Mouse (Mus musculus): ENCODE measurements around the gene Ddx19b.
"Not testable (repeated sequence)": the region's sequence is repeated elsewhere in the genome, so short reads cannot be mapped to it uniquely, and the experiment has no call there.

Gene Ddx19b

DNA sequence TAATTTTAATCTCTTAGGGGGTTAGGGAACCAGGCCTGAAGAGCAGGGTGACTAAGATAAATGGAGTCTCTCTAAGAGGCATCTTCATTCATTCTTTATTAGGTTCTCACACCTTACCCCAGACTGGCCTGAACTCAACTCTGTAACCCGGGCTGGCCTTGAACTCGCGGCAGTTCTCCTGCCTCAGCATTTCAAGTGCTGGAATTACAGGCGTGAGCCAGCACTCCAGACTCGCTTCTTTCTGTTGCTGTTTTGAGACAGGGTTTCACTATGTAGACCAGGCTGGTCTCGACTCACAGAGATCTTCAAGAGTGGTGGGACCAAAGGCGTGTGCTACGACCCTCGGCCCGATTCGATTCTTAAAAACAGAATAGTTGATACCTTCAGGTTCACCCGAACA is 2.7 kb upstream of the Ddx19b start:
- no peak for DNase-seq (ENCODE audit: low read depth)

- peak; percentile 99 for DNase-seq (ENCODE audit: low read depth)
These were observed 2.1 kb upstream of the Ddx19b start for GRCm38 (mm10) chr8:111033482-111034215.

- DNase-seq (ENCODE audit: low read depth) = no peak
These were observed 1.4 kb upstream of the Ddx19b start, which contains the start of gene Aars for GRCm38 (mm10) chr8:111032916-111033315. Gene Aars (plus strand): TSS chr8:111033144.

DNA sequence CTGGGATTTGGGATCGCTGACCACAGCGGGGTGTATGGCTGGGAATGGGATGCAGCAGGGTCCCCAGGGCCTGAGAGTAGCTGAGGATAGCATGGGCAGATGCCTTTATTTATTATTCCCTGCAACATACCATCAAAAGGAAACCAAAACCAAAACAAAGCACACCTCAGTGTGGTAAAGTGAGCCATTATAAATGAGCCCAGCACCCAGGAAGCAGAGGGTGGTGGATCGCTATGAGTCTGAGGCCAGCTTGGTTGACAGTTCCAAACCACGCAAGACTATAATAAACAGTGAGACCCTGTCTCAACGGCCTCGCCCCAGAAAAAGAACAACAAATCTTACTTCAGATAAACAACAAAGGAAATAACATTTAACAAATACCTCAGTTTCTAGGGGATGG is 1.5 kb downstream of the Ddx19b start:
- no peak for DNase-seq (ENCODE audit: low read depth)

- no peak for DNase-seq (ENCODE audit: low read depth)
These were observed 2.0 kb downstream of the Ddx19b start for GRCm38 (mm10) chr8:111029589-111029988.

DNA sequence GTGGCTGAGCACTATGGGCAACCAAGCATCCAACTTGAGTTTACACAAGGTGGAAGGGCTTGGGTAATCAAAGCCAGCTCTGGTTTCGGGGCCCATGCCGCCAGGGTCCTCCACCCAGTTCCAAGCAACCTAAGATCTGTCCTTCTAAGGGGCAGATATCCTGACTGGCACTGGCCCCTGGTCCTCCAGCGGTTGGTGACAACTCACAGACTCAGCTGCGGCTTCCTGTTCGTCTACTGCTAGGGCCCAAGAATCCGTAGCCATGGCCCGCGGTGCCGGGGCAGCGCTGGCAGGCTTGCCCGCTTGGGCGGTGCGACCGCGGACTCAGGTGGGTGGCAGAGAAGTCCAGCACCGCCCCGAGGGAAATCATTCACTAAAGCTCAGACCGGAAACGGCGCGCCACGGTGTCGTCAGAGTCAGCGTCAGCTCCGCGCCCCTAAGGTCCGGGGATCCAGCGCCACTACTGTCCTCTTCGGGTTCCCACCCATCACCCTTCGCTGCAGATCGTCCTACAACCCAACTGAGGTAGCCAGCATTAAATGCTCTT is 4.1 kb downstream of the Ddx19b start:
- DNase-seq (ENCODE audit: low read depth) = peak; percentile 53

DNA sequence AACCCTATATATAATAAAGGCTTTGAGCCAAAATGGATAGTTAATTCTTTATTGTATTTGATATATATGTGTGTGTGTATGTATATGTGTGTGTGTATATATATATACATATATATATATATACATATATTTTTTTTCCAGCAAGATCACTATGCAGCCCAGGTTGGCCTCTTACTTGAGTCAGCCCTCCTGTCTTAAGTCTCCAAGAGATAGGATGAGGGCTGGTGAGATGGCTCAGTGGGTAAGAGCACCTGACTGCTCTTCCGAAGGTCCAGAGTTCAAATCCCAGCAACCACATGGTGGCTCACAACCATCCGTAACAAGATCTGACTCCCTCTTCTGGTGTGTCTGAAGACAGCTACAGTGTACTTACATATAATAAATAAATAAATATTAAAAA is 4.9 kb downstream of the Ddx19b start:
- not testable (repeated sequence) for DNase-seq (ENCODE audit: low read depth)

DNA sequence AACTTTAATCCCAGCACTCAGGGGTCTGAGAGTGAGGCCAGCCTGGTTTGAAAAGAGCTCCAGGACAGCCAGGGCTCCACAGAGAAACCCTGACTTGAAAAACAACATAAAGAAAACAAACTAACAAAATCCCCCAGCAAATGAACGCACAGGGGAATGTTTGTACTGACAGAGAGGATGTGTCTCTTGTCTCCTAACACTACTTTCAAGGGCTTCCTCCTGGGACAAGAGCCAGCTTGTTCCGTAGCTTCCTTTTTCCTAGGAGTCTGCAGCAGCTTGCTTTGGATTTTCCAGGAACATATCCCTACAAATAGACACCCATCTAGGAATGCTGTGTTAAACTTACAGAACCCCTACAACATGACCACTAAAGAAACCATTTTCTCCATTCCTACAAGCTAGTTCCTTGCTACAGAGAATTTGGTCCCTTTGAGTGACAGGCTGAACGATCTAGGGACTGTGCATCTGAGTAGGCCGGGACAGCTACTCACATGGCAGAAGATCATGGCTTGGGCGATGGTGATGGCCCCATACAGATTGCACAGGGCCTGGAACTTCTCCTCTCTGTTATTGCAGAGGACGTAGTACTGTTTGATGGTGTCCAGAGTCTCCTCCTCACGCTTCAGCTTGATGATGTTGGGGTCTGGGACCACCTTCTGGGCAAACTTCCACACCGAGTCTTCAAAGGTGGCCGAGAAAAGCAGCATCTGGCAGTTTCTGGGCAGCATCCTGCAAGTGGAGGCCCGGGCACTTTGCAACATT is 21.1 kb downstream of the Ddx19b start:
- not testable (repeated sequence) for DNase-seq (ENCODE audit: low read depth)

- peak; percentile 64 for DNase-seq (ENCODE audit: low read depth)
These were observed 33.7 kb downstream of the Ddx19b start, which contains the start of gene Ddx19a for GRCm38 (mm10) chr8:110997547-110998531. Gene Ddx19a (minus strand): TSS chr8:110997800.

DNA sequence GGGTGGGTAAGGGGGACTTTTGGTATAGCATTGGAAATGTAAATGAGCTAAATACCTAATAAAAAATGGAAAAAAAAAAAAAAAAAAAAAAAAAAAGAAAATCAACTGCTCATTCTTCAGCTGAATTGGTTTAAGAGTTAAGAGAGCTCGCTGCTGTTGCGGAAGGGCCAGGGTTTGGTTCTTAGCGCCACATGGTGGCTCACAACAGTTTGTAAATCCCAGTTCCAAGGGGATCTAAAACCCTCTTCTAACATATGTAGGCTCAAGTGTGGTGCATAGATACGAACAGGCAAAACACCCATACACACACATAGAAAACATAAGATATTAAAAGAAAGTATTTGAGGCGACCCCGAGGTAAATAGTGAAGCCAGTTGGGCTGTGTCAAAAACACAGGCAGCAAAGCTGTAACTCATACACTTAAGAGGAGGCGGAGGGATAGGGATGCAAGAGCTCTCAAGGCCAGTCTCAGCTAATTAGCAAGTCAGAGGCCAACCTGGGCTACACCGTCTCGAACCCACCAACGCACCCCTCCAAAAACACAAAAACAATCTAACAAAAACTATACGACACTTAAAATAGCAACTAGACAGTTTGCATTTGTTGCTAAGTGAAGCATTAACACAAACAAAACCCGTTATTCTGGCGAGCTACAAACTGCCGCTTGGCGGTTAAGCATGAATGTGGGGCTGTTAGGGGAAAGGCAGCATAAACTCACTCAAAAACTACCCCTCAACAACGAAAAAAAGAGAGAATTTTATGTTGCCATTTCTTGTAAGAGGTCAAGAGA is 34.7 kb downstream of the Ddx19b start:
- no peak for DNase-seq (ENCODE audit: low read depth)

DNA sequence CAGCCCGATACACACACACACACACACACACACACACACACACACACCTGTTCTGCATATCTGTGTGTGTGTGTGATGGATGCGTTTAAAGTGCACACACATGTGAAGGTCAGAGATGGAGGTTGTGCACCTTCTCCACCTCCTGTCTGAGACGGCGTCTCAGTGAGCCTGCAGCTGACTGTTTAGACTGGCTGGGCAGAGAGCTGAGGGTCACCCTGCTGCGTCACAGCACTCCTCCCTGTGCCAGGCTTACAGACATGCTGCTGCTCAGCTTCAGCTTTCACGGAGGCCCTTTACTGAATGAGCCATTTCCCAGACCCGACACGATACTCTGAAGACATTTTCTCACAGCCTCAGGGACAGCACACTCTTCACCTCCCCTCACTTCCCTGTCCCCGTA is 41.5 kb downstream of the Ddx19b start:
- DNase-seq (ENCODE audit: low read depth) = no peak

DNA sequence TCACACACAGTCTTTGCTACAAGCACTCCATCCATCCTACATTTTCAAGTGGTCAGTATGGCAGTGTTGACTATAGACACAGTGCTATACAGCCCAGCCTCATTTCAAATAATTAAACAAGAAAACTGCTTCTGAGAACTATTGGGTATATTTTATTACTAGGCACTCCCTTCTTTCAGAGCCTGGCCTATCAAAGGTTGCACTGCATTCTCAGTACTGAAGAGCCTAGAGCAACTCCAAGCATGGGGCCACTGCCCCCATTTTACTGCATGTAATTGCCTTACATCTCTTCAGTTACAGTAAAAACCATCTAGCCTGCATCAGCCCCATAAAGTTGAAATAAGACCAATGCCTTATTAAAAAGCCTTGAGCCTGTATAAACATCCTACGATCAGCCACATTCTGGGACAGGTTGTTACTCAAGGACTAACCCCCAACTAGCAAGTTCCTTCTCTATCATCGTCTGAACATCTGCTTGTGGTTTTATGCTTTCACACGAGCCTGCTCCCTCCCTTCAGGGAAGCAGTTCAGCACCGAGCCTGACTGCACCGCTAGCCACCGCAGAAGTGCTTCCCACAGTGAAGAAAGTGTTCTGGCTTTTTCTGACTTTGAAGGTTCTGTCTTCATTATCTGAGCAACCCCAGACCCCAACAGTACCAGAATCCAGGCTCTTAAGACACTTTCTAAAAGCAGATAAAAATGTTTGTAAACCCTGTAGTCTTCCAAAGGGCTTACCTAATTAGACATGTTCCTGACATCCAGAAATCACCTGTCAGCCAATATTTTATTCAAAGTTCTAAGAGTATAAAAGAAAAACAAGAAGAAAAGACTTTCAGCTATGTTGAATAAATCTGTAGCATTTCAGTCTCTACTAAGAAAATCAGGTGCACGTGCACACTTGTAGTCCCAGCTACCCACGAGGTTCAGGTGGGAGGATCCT is 43.5 kb downstream of the Ddx19b start:
- DNase-seq (ENCODE audit: low read depth) = no peak

DNA sequence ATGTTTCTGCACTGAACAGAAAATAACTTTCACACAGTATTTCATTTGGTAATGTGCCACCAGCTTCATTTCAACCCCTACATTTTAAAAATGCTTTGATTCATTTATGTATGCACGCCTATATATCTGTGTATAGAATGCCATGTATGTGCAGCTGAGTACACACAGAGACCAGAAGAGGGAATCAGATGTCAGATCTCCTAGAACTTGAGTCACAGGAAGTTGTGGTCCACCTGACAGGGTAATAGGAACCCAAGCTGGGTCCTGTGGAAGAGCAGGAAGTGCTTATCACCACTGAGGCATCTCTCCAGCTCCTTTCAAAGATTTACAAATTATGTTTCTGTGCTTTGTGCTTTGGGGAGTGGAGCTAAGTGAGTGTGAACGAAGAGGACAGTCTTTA is 50.2 kb downstream of the Ddx19b start:
- DNase-seq (ENCODE audit: low read depth) = no peak

- not testable (repeated sequence) for DNase-seq (ENCODE audit: low read depth)
These were observed 53.6 kb downstream of the Ddx19b start for GRCm38 (mm10) chr8:110977987-110978386.

DNA sequence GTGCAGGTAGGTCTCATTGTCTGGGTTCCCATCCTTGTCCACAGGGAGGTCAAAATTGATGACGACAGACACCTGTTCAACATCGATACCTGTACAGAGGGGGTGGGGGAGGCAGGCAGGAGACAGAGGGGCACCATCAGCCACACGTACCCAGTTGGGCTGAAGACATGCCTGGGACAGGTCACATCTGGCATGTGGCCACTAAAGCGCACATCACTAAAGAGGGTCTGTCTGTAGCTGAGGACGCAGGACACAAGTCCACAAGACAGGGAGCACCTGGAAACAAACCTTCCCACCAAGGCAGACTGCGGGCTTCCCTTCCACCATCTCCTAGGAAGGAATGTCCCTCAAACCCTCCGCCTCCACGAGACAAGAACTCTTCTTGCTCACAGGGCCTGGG is 55.0 kb downstream of the Ddx19b start:
- DNase-seq (ENCODE audit: low read depth) = not testable (repeated sequence)

GRCm38 (mm10) chr8:110969910-110970770 is 61.4 kb downstream of the Ddx19b start:
- no peak for DNase-seq (ENCODE audit: low read depth)

GRCm38 (mm10) chr8:110967326-110967725 is 64.2 kb downstream of the Ddx19b start:
- DNase-seq (ENCODE audit: low read depth) = no peak

GRCm38 (mm10) chr8:110966586-110966985 is 65.0 kb downstream of the Ddx19b start:
- no peak for DNase-seq (ENCODE audit: low read depth)

DNA sequence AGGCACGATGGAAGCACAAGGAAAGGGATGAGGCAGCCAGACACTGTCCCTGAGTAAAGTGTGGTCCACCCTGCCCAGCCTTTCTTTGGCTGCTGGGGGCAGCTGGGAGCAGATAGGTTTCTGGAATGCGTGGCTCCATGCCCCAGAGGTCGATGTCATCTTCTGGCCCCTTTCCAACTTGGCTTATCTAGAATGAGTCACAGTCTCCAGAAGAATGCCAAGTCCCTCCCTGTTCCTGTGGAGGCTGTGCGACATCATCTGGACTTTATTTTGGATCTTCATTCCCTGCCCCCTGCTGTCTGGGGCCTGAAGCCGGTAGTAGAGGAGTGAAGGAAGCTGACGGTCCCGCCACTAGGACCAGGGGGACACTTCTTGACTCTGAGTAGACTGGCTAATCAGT is 66.0 kb downstream of the Ddx19b start:
- DNase-seq (ENCODE audit: low read depth) = no peak
